Mouse (Mus musculus): ENCODE data around the gene Gtsf1. TPM values are rescaled to one million over a fixed set of nuclear protein-coding genes. Genes with fewer than 3 reads are reported as not detected.

Gene Gtsf1
- polyA plus RNA-seq, 1 experiment from 2014 or later = not detected

GRCm38 (mm10) chr15:103364761-103365160 is 65.5 kb downstream of the Gtsf1 start:
- Histone ChIP-seq H3K36me3 (ENCODE audit: control insufficient read depth, insufficient read depth, low read length) (no peaks in the 10 kb centered on the region), H3K27me3 (ENCODE audit: control insufficient read depth, insufficient read depth, low read length) (no peaks in the 10 kb centered on the region), H3K4me2 (replicated peaks; ENCODE audit: low read depth, low read length) (peak overlapping the region; percentile 72), H3K4me3 (ENCODE audit: low read depth, low read length) (peak overlapping the region; percentile 86), H3K4me1 (ENCODE audit: control insufficient read depth, insufficient read depth, low read length) (peaks cover 20% of the 10 kb centered on the region), H3K9ac (replicated peaks; ENCODE audit: low read depth, low read length) (peak overlapping the region; percentile 94), H3K9me3 (ENCODE audit: control insufficient read depth, low read depth, low read length) (no peaks in the 10 kb centered on the region), H3K27ac (ENCODE audit: low read length) (peak overlapping the region; percentile 94; the same call in 1 of the 2 replicates)
- 43% methylated on average over 4 of the region's 4 CpGs for WGBS
- no peak for ATAC-seq (ENCODE audit: insufficient number of reproducible peaks, insufficient read depth, low FRiP score, low read depth)

GRCm38 (mm10) chr15:103363809-103364208 is 66.5 kb downstream of the Gtsf1 start:
- no peaks in the 10 kb centered on the region for H3K27me3 ChIP-seq (ENCODE audit: control insufficient read depth, insufficient read depth, low read length)
- H3K4me2 ChIP-seq (replicated peaks; ENCODE audit: low read depth, low read length) = no peak overlapping the region
- no peak overlapping the region for H3K27ac ChIP-seq (ENCODE audit: low read length)
- no peaks in the 10 kb centered on the region for H3K36me3 ChIP-seq (ENCODE audit: control insufficient read depth, insufficient read depth, low read length)
- no peak overlapping the region for H3K4me3 ChIP-seq (ENCODE audit: low read depth, low read length)
- ATAC-seq (ENCODE audit: insufficient number of reproducible peaks, insufficient read depth, low FRiP score, low read depth) = no peak
- peaks cover 26% of the 10 kb centered on the region for H3K4me1 ChIP-seq (ENCODE audit: control insufficient read depth, insufficient read depth, low read length)
- 66% methylated on average over 1 of the region's 1 CpGs for WGBS
- no peak overlapping the region for H3K9ac ChIP-seq (replicated peaks; ENCODE audit: low read depth, low read length)
- H3K9me3 ChIP-seq (ENCODE audit: control insufficient read depth, low read depth, low read length) = no peaks in the 10 kb centered on the region

GRCm38 (mm10) chr15:103362950-103363349 is 67.3 kb downstream of the Gtsf1 start:
- H3K36me3 ChIP-seq (ENCODE audit: control insufficient read depth, insufficient read depth, low read length) = no peaks in the 10 kb centered on the region
- H3K27ac ChIP-seq (ENCODE audit: low read length) = no peak overlapping the region
- WGBS = 75% methylated on average over 3 of the region's 3 CpGs
- no peaks in the 10 kb centered on the region for H3K27me3 ChIP-seq (ENCODE audit: control insufficient read depth, insufficient read depth, low read length)
- no peak overlapping the region for H3K9ac ChIP-seq (replicated peaks; ENCODE audit: low read depth, low read length)
- H3K9me3 ChIP-seq (ENCODE audit: control insufficient read depth, low read depth, low read length) = no peaks in the 10 kb centered on the region
- no peak for ATAC-seq (ENCODE audit: insufficient number of reproducible peaks, insufficient read depth, low FRiP score, low read depth)
- no peak overlapping the region for H3K4me3 ChIP-seq (ENCODE audit: low read depth, low read length)
- no peak overlapping the region for H3K4me2 ChIP-seq (replicated peaks; ENCODE audit: low read depth, low read length)
- peaks cover 31% of the 10 kb centered on the region for H3K4me1 ChIP-seq (ENCODE audit: control insufficient read depth, insufficient read depth, low read length)

GRCm38 (mm10) chr15:103362333-103362732 is 67.9 kb downstream of the Gtsf1 start:
- Histone ChIP-seq H3K9me3 (ENCODE audit: control insufficient read depth, low read depth, low read length) (no peaks in the 10 kb centered on the region), H3K27me3 (ENCODE audit: control insufficient read depth, insufficient read depth, low read length) (no peaks in the 10 kb centered on the region), H3K4me1 (ENCODE audit: control insufficient read depth, insufficient read depth, low read length) (peaks cover 29% of the 10 kb centered on the region), H3K36me3 (ENCODE audit: control insufficient read depth, insufficient read depth, low read length) (no peaks in the 10 kb centered on the region), H3K4me2 (replicated peaks; ENCODE audit: low read depth, low read length) (no peak overlapping the region), H3K9ac (replicated peaks; ENCODE audit: low read depth, low read length) (no peak overlapping the region), H3K27ac (ENCODE audit: low read length) (no peak overlapping the region), H3K4me3 (ENCODE audit: low read depth, low read length) (no peak overlapping the region)
- ATAC-seq (ENCODE audit: insufficient number of reproducible peaks, insufficient read depth, low FRiP score, low read depth) = no peak
- 89% methylated on average over 6 of the region's 7 CpGs for WGBS

GRCm38 (mm10) chr15:103361269-103361668 is 69.0 kb downstream of the Gtsf1 start:
- Histone ChIP-seq H3K9me3 (ENCODE audit: control insufficient read depth, low read depth, low read length) (no peaks in the 10 kb centered on the region), H3K4me1 (ENCODE audit: control insufficient read depth, insufficient read depth, low read length) (peaks cover 26% of the 10 kb centered on the region), H3K4me3 (ENCODE audit: low read depth, low read length) (no peak overlapping the region), H3K27me3 (ENCODE audit: control insufficient read depth, insufficient read depth, low read length) (no peaks in the 10 kb centered on the region), H3K4me2 (replicated peaks; ENCODE audit: low read depth, low read length) (no peak overlapping the region), H3K9ac (replicated peaks; ENCODE audit: low read depth, low read length) (no peak overlapping the region), H3K27ac (ENCODE audit: low read length) (no peak overlapping the region), H3K36me3 (ENCODE audit: control insufficient read depth, insufficient read depth, low read length) (peaks cover 2% of the 10 kb centered on the region)
- no peak for ATAC-seq (ENCODE audit: insufficient number of reproducible peaks, insufficient read depth, low FRiP score, low read depth)
- 53% methylated on average over 1 of the region's 1 CpGs for WGBS

GRCm38 (mm10) chr15:103359869-103360602 is 70.2 kb downstream of the Gtsf1 start:
- no peak overlapping the region for H3K9ac ChIP-seq (replicated peaks; ENCODE audit: low read depth, low read length)
- H3K27me3 ChIP-seq (ENCODE audit: control insufficient read depth, insufficient read depth, low read length) = no peaks in the 10 kb centered on the region
- H3K4me1 ChIP-seq (ENCODE audit: control insufficient read depth, insufficient read depth, low read length) = peaks cover 24% of the 10 kb centered on the region
- H3K4me3 ChIP-seq (ENCODE audit: low read depth, low read length) = no peak overlapping the region
- no peak overlapping the region for H3K27ac ChIP-seq (ENCODE audit: low read length)
- peaks cover 9% of the 10 kb centered on the region for H3K36me3 ChIP-seq (ENCODE audit: control insufficient read depth, insufficient read depth, low read length)
- WGBS = 89% methylated on average over 5 of the region's 5 CpGs
- no peak overlapping the region for H3K4me2 ChIP-seq (replicated peaks; ENCODE audit: low read depth, low read length)
- no peak for ATAC-seq (ENCODE audit: insufficient number of reproducible peaks, insufficient read depth, low FRiP score, low read depth)
- H3K9me3 ChIP-seq (ENCODE audit: control insufficient read depth, low read depth, low read length) = no peaks in the 10 kb centered on the region

- Histone ChIP-seq H3K9me3 (ENCODE audit: control insufficient read depth, low read depth, low read length) (no peaks in the 10 kb centered on the region), H3K4me1 (ENCODE audit: control insufficient read depth, insufficient read depth, low read length) (peaks cover 15% of the 10 kb centered on the region), H3K9ac (replicated peaks; ENCODE audit: low read depth, low read length) (no peak overlapping the region), H3K4me3 (ENCODE audit: low read depth, low read length) (no peak overlapping the region), H3K27me3 (ENCODE audit: control insufficient read depth, insufficient read depth, low read length) (no peaks in the 10 kb centered on the region), H3K36me3 (ENCODE audit: control insufficient read depth, insufficient read depth, low read length) (peaks cover 17% of the 10 kb centered on the region), H3K27ac (ENCODE audit: low read length) (no peak overlapping the region), H3K4me2 (replicated peaks; ENCODE audit: low read depth, low read length) (no peak overlapping the region)
- 38% methylated on average over 1 of the region's 1 CpGs for WGBS
- no peak for ATAC-seq (ENCODE audit: insufficient number of reproducible peaks, insufficient read depth, low FRiP score, low read depth)
Observed at GRCm38 (mm10) chr15:103359122-103359510, 71.2 kb downstream of the Gtsf1 start.

- Histone ChIP-seq H3K27me3 (ENCODE audit: control insufficient read depth, insufficient read depth, low read length) (no peaks in the 10 kb centered on the region), H3K9me3 (ENCODE audit: control insufficient read depth, low read depth, low read length) (no peaks in the 10 kb centered on the region), H3K36me3 (ENCODE audit: control insufficient read depth, insufficient read depth, low read length) (peaks cover 23% of the 10 kb centered on the region), H3K4me1 (ENCODE audit: control insufficient read depth, insufficient read depth, low read length) (peaks cover 10% of the 10 kb centered on the region; the same call in 1 of the 2 replicates), H3K4me3 (ENCODE audit: low read depth, low read length) (no peak overlapping the region), H3K27ac (ENCODE audit: low read length) (no peak overlapping the region), H3K4me2 (replicated peaks; ENCODE audit: low read depth, low read length) (no peak overlapping the region), H3K9ac (replicated peaks; ENCODE audit: low read depth, low read length) (no peak overlapping the region)
- 39% methylated on average over 4 of the region's 4 CpGs for WGBS
- ATAC-seq (ENCODE audit: insufficient number of reproducible peaks, insufficient read depth, low FRiP score, low read depth) = peak; percentile 50; the same call in 1 of the 2 replicates
Observed at GRCm38 (mm10) chr15:103358278-103359121, 71.8 kb downstream of the Gtsf1 start.

Measured in stomach, embryonic 14.5 days (tissue).